Mouse (Mus musculus) MEL (cell line): ENCODE data around the gene Cdhr4. TPM values are rescaled to one million over a fixed set of nuclear protein-coding genes. Genes with fewer than 3 reads are reported as not detected.

Experiments
- DNase-seq: peaks from one replicate; pipeline ENCODE4 v3.0.0; 2011; ENCODE audit warnings: low read depth, low spot score
- H3K27ac ChIP-seq: 2 replicates; pipeline ENCODE4 v1.5.1; 2012; ENCODE audit warnings: low read depth, mild to moderate bottlenecking, control low read depth, low read length, moderate library complexity; ENCODE audit not compliant: control insufficient read depth
- H3K27me3 ChIP-seq, 2 experiments: fragments of 150-350 bp in 1 of 2; sonication (generic) in 1 of 2; 2 replicates each; pipeline ENCODE4 v1.6.1; 2012; ENCODE audit warnings: low read length in 2 of 2, mild to moderate bottlenecking in 2 of 2, improper control_type of control experiment in 1 of 2, moderate library complexity in 1 of 2; ENCODE audit not compliant: insufficient read depth in 2 of 2, control insufficient read depth in 1 of 2
- H3K36me3 ChIP-seq, 2 experiments: 2 replicates each; pipeline ENCODE4 v1.6.1; 2012 to 2014; ENCODE audit warnings: low read length in 2 of 2, improper control_type of control experiment in 1 of 2, inconsistent platforms in 1 of 2, mild to moderate bottlenecking in 1 of 2; ENCODE audit not compliant: insufficient read depth in 2 of 2, control insufficient read depth in 1 of 2
- H3K4me1 ChIP-seq, 2 experiments: fragments of 150-350 bp in 1 of 2; sonication (generic) in 1 of 2; 2 replicates each; pipeline ENCODE4 v1.6.1; 2012; ENCODE audit warnings: low read length in 2 of 2, improper control_type of control experiment in 1 of 2, mild to moderate bottlenecking in 1 of 2; ENCODE audit not compliant: insufficient read depth in 2 of 2, control insufficient read depth in 1 of 2
- H3K4me3 ChIP-seq, 2 experiments: fragments of 150-350 bp in 1 of 2; sonication (generic) in 1 of 2; 2 replicates each; pipeline ENCODE4 v1.5.1; 2012; ENCODE audit warnings: low read depth in 2 of 2, low read length in 2 of 2, mild to moderate bottlenecking in 2 of 2, moderate library complexity in 2 of 2, control low read depth in 1 of 2, improper control_type of control experiment in 1 of 2; ENCODE audit not compliant: control insufficient read depth in 1 of 2, insufficient read depth in 1 of 2
- H3K79me2 ChIP-seq: 2 replicates; pipeline ENCODE4 v1.6.1; 2012; ENCODE audit warnings: mild to moderate bottlenecking, low read length, moderate library complexity; ENCODE audit not compliant: control insufficient read depth, poor library complexity, insufficient read depth
- H3K9ac ChIP-seq: 2 replicates; pipeline ENCODE4 v1.6.1; 2012; ENCODE audit warnings: low read depth, mild to moderate bottlenecking, control low read depth, low read length, moderate library complexity; ENCODE audit not compliant: control insufficient read depth, poor library complexity, severe bottlenecking
- H3K9me3 ChIP-seq: fragments of 150-350 bp; sonication (generic); replicated peaks from 2 replicates; pipeline ENCODE4 v1.6.1; 2012; ENCODE audit warnings: mild to moderate bottlenecking, low read length, improper control_type of control experiment, moderate library complexity; ENCODE audit not compliant: insufficient read depth
- CHD1 ChIP-seq: IDR thresholded peaks from 2 replicates; pipeline ENCODE4 v1.6.1; 2012; ENCODE audit warnings: low read depth, mild to moderate bottlenecking, inconsistent platforms, low read length, improper control_type of control experiment
- CTCF ChIP-seq, 3 experiments: IDR thresholded peaks in 2 of 3; conservative IDR thresholded peaks in 1 of 3; 2 replicates each; pipeline ENCODE4 v1.5.1; 2011 to 2012; ENCODE audit warnings: low read length in 3 of 3, low read depth in 2 of 3, mild to moderate bottlenecking in 2 of 3, improper control_type of control experiment in 1 of 3, inconsistent platforms in 1 of 3, mixed read lengths in 1 of 3, moderate library complexity in 1 of 3; ENCODE audit not compliant: control insufficient read depth in 1 of 3, insufficient read depth in 1 of 3, poor library complexity in 1 of 3, severe bottlenecking in 1 of 3
- E2F4 ChIP-seq: IDR thresholded peaks from 2 replicates; pipeline ENCODE4 v1.6.1; 2011; ENCODE audit warnings: low read depth, low read length, improper control_type of control experiment, borderline replicate concordance
- ELF1 ChIP-seq: IDR thresholded peaks from 2 replicates; pipeline ENCODE4 v1.6.1; 2014; ENCODE audit warnings: low read depth, mild to moderate bottlenecking, inconsistent platforms, low read length, improper control_type of control experiment, moderate library complexity
- EP300 ChIP-seq, 2 experiments: IDR thresholded peaks; 2 replicates each; pipeline ENCODE4 v1.6.1; 2011; ENCODE audit warnings: improper control_type of control experiment in 2 of 2, low read length in 2 of 2, low read depth in 1 of 2, mild to moderate bottlenecking in 1 of 2
- ETS1 ChIP-seq: IDR thresholded peaks from 2 replicates; pipeline ENCODE4 v1.6.1; 2012; ENCODE audit warnings: low read depth, mild to moderate bottlenecking, inconsistent platforms, low read length, improper control_type of control experiment, moderate library complexity
- GATA1 ChIP-seq: IDR thresholded peaks from 2 replicates; pipeline ENCODE4 v1.6.1; 2011; ENCODE audit warnings: low read depth, low read length, improper control_type of control experiment
- JUND ChIP-seq: IDR thresholded peaks from 2 replicates; pipeline ENCODE4 v1.6.1; 2011; ENCODE audit warnings: low read depth, mild to moderate bottlenecking, improper control_type of control experiment, low read length
- MAFK ChIP-seq: IDR thresholded peaks from 2 replicates; pipeline ENCODE4 v1.6.1; 2011; ENCODE audit warnings: low read depth, mild to moderate bottlenecking, low read length, improper control_type of control experiment, borderline replicate concordance
- MAZ ChIP-seq: IDR thresholded peaks from 2 replicates; pipeline ENCODE4 v1.6.1; 2012; ENCODE audit warnings: low read depth, mild to moderate bottlenecking, inconsistent platforms, low read length, improper control_type of control experiment
- MEF2A ChIP-seq: IDR thresholded peaks from 2 replicates; pipeline ENCODE4 v1.6.1; 2014; ENCODE audit warnings: low read depth, mild to moderate bottlenecking, inconsistent platforms, low read length, improper control_type of control experiment; ENCODE audit not compliant: poor library complexity, insufficient replicate concordance, severe bottlenecking; ENCODE audit errors: extremely low read depth
- MXI1 ChIP-seq: IDR thresholded peaks from 2 replicates; pipeline ENCODE4 v1.6.1; 2011; ENCODE audit warnings: mild to moderate bottlenecking, low read depth, low read length, improper control_type of control experiment
- NELFE ChIP-seq: IDR thresholded peaks from 2 replicates; pipeline ENCODE4 v1.6.1; 2011; ENCODE audit warnings: low read depth, low read length, improper control_type of control experiment
- NRF1 ChIP-seq: IDR thresholded peaks from 2 replicates; pipeline ENCODE4 v1.6.1; 2014; ENCODE audit warnings: low read depth, mild to moderate bottlenecking, inconsistent platforms, low read length, improper control_type of control experiment, moderate library complexity; ENCODE audit not compliant: poor library complexity, insufficient read depth, severe bottlenecking
- POLR2AphosphoS2 ChIP-seq: IDR thresholded peaks from 2 replicates; pipeline ENCODE4 v1.6.1; 2011; ENCODE audit warnings: low read length, improper control_type of control experiment
- RAD21 ChIP-seq: IDR thresholded peaks from 2 replicates; pipeline ENCODE4 v1.6.1; 2011; ENCODE audit warnings: mild to moderate bottlenecking, low read depth, low read length, improper control_type of control experiment
- SIN3A ChIP-seq: IDR thresholded peaks from 2 replicates; pipeline ENCODE4 v1.6.1; 2012; ENCODE audit warnings: low read length, improper control_type of control experiment, inconsistent platforms
- TAL1 ChIP-seq: IDR thresholded peaks from 2 replicates; pipeline ENCODE4 v1.6.1; 2012; ENCODE audit warnings: mild to moderate bottlenecking, inconsistent platforms, low read length, moderate library complexity, mixed read lengths
- UBTF ChIP-seq: IDR thresholded peaks from 2 replicates; pipeline ENCODE4 v1.6.1; 2012; ENCODE audit warnings: low read depth, mild to moderate bottlenecking, inconsistent platforms, low read length, improper control_type of control experiment, moderate library complexity, borderline replicate concordance; ENCODE audit not compliant: insufficient read depth
- USF2 ChIP-seq, 2 experiments: IDR thresholded peaks; 2 replicates each; pipeline ENCODE4 v1.6.1; 2011 to 2012; ENCODE audit warnings: improper control_type of control experiment in 2 of 2, low read length in 2 of 2, borderline replicate concordance in 1 of 2, inconsistent platforms in 1 of 2, low read depth in 1 of 2, mild to moderate bottlenecking in 1 of 2; ENCODE audit not compliant: insufficient read depth in 1 of 2
- ZC3H11A ChIP-seq: IDR thresholded peaks from 2 replicates; pipeline ENCODE4 v1.6.1; 2012; ENCODE audit warnings: low read depth, mild to moderate bottlenecking, inconsistent platforms, low read length, improper control_type of control experiment
- ZKSCAN1 ChIP-seq: IDR thresholded peaks from 2 replicates; pipeline ENCODE4 v1.6.1; 2012; ENCODE audit warnings: low read depth, mild to moderate bottlenecking, inconsistent platforms, low read length, improper control_type of control experiment, moderate library complexity
- ZNF384 ChIP-seq: IDR thresholded peaks from 2 replicates; pipeline ENCODE4 v1.6.1; 2012; ENCODE audit warnings: low read depth, mild to moderate bottlenecking, inconsistent platforms, low read length, improper control_type of control experiment
- polyA plus RNA-seq, 2 experiments: library from polyadenylated mRNA; stranded (reverse) in 1 of 2; unstranded in 1 of 2; fragments of >175 nt in 1 of 2; fragments of >200 nt in 1 of 2; gene quantifications; 2 replicates each; pipeline versions ENCODE4 v1.2.1 to v1.2.4; 2012; ENCODE audit warnings: low replicate concordance in 2 of 2, low read depth in 1 of 2; ENCODE audit not compliant: insufficient read length in 2 of 2, insufficient read depth in 1 of 2, missing spikeins in 1 of 2
- total RNA-seq: library from RNA; depleted of rRNA; stranded (reverse); fragments of 300-350 nt; gene quantifications from 2 replicates; pipeline ENCODE4 v1.2.3, GENCODE M21; 2012

The Cdhr4 gene
- total and polyA plus RNA-seq, 3 experiments: 1.5 to 4.4 TPM; not detected in 1

- TF ChIP-seq MXI1 (peak; percentile 49; the same call in 1 of the 2 replicates), ETS1 (0 out of 2 replicates have a peak, but pooled peaks have one; percentile 5), NELFE (peak; percentile 30; the same call in 1 of the 2 replicates), SIN3A (no peak)
Measured at GRCm38 (mm10) chr9:107949184-107949921, 42.9 kb upstream of the Cdhr4 start (continued).

- Histone ChIP-seq H3K27ac (peak within 1 kb of the TSS; percentile 71), H3K4me3 (peak within 1 kb of the TSS; percentile 85 to 96), H3K9me3 (no peaks in the 10 kb centered on the region), H3K79me2 (peaks cover 31% of the 10 kb centered on the region), H3K4me1 (peaks cover 0 to 13% of the 10 kb centered on the region in 2 experiments; a peak in 2 of 4 replicates), H3K36me3 (peaks cover 0 to 12% of the 10 kb centered on the region in 2 experiments; a peak in 2 of 4 replicates), H3K9ac (peak within 1 kb of the TSS; percentile 90), H3K27me3 (no peaks in the 10 kb centered on the region)
- DNase-seq: peak; percentile 61
- TF ChIP-seq E2F4: no peak
- no peak for TF ChIP-seq ZNF384
- 0 out of 2 replicates have a peak, but pooled peaks have one; percentile 18 for TF ChIP-seq MXI1
- TF ChIP-seq CHD1: no peak
- no peak for TF ChIP-seq NRF1
- TF ChIP-seq SIN3A: 0 out of 2 replicates have a peak, but pooled peaks have one; percentile 32
Measured at GRCm38 (mm10) chr9:107949922-107950235, 42.4 kb upstream of the Cdhr4 start, which contains the start of gene Traip. Gene Traip, plus strand, starts transcription at chr9:107950136.

GRCm38 (mm10) chr9:107950460-107951355 is 41.6 kb upstream of the Cdhr4 start:
- H3K4me1 ChIP-seq: peaks cover 0 to 13% of the 10 kb centered on the region in 2 experiments; a peak in 2 of 4 replicates
- peaks cover 33% of the 10 kb centered on the region for H3K79me2 ChIP-seq
- peak overlapping the region; percentile 90 for H3K9ac ChIP-seq
- no peaks in the 10 kb centered on the region for H3K9me3 ChIP-seq
- peak overlapping the region; percentile 85 to 96 for H3K4me3 ChIP-seq
- peak; percentile 95 for DNase-seq
- no peaks in the 10 kb centered on the region for H3K27me3 ChIP-seq
- peak overlapping the region; percentile 71 for H3K27ac ChIP-seq
- peaks cover 4 to 12% of the 10 kb centered on the region in 2 experiments; a peak in 2 of 4 replicates for H3K36me3 ChIP-seq
- TF ChIP-seq UBTF: no peak
- peak; percentile 88 for TF ChIP-seq ELF1
- 0 out of 2 replicates have a peak, but pooled peaks have one; percentile 54 for TF ChIP-seq MAZ
- peak; percentile 91 for TF ChIP-seq POLR2AphosphoS2
- no peak for TF ChIP-seq ZC3H11A
- peak; percentile 43; the same call in 1 of the 2 replicates for TF ChIP-seq ETS1
- TF ChIP-seq TAL1: no peak
- no peak for TF ChIP-seq JUND
- TF ChIP-seq GATA1: peak; percentile 84
- TF ChIP-seq MXI1: peak; percentile 91
- TF ChIP-seq MEF2A: 0 out of 2 replicates have a peak, but pooled peaks have one; percentile 18
- TF ChIP-seq CTCF (IDR thresholded peaks at IDR 0.05 in 2 of 3, conservative IDR thresholded peaks at IDR 0.05 in 1 of 3; ENCODE audit: control insufficient read depth in 1 of 3, insufficient read depth in 1 of 3, low read depth in 2 of 3, low read length in 3 of 3, poor library complexity in 1 of 3, severe bottlenecking in 1 of 3): no peak
- no peak for TF ChIP-seq RAD21
- peak; percentile 95 for TF ChIP-seq NELFE
- peak; percentile 94 for TF ChIP-seq E2F4
- no peak for TF ChIP-seq MAFK
- TF ChIP-seq EP300 (IDR thresholded peaks at IDR 0.05; ENCODE audit: low read depth in 1 of 2, low read length in 2 of 2): no peak; a peak in 1 of 4 replicates
- no peak for TF ChIP-seq USF2 (IDR thresholded peaks at IDR 0.05; ENCODE audit: borderline replicate concordance in 1 of 2, insufficient read depth in 1 of 2, low read depth in 1 of 2, low read length in 2 of 2)
- TF ChIP-seq ZNF384: no peak
- no peak for TF ChIP-seq ZKSCAN1
